Mouse (Mus musculus): ENCODE results near the gene Glg1. TPM values are rescaled to one million over a fixed set of nuclear protein-coding genes. Genes with fewer than 3 reads are reported as not detected.
"Not testable (repeated sequence)": the region's sequence is repeated elsewhere in the genome, so short reads cannot be mapped to it uniquely, and the experiment has no call there.

Glg1 gene
- polyA plus RNA-seq, 1 experiment: 17.7 TPM

GRCm38 (mm10) chr8:111155721-111156436, 103.1 kb downstream of the Glg1 start:
- H3K4me3 ChIP-seq (replicated peaks; ENCODE audit: control insufficient read depth, low read depth, low read length): no peak overlapping the region
- H3K27ac ChIP-seq (ENCODE audit: control insufficient read depth, insufficient read depth, low read depth, low read length, poor library complexity): no peak overlapping the region
- TF ChIP-seq CTCF (IDR thresholded peaks at IDR 0.05; ENCODE audit: control insufficient read depth, insufficient read depth, low read length) (no peak), POLR2A (IDR thresholded peaks at IDR 0.05; ENCODE audit: borderline replicate concordance, control insufficient read depth, low read depth, low read length) (no peak)
- 91% methylated on average over 8 of the region's 8 CpGs for WGBS
- no peaks in the 10 kb centered on the region for H3K4me1 ChIP-seq (ENCODE audit: control insufficient read depth, insufficient read depth, low read length)

- not testable (repeated sequence) for H3K4me1 ChIP-seq (ENCODE audit: control insufficient read depth, insufficient read depth, low read length)
- peak; percentile 9; the same call in 1 of the 2 replicates for TF ChIP-seq POLR2A (IDR thresholded peaks at IDR 0.05; ENCODE audit: borderline replicate concordance, control insufficient read depth, low read depth, low read length)
- peak overlapping the region; percentile 32; the same call in 1 of the 2 replicates for H3K27ac ChIP-seq (ENCODE audit: control insufficient read depth, insufficient read depth, low read depth, low read length, poor library complexity)
- H3K4me3 ChIP-seq (replicated peaks; ENCODE audit: control insufficient read depth, low read depth, low read length): peak overlapping the region; percentile 70
- under 1% methylated on average over 72 of the region's 74 CpGs for WGBS
These were observed 113.5 kb downstream of the Glg1 start for GRCm38 (mm10) chr8:111145460-111146012.

- under 1% methylated on average over 62 of the region's 63 CpGs for WGBS
- H3K4me3 ChIP-seq (replicated peaks; ENCODE audit: control insufficient read depth, low read depth, low read length): peak overlapping the region; percentile 77
- H3K4me1 ChIP-seq (ENCODE audit: control insufficient read depth, insufficient read depth, low read length); H3K27ac ChIP-seq (ENCODE audit: control insufficient read depth, insufficient read depth, low read depth, low read length, poor library complexity): not testable (repeated sequence)
These were observed 114.0 kb downstream of the Glg1 start for GRCm38 (mm10) chr8:111144901-111145459.

GRCm38 (mm10) chr8:111142521-111142920, 116.5 kb downstream of the Glg1 start:
- Histone ChIP-seq H3K4me3 (replicated peaks; ENCODE audit: control insufficient read depth, low read depth, low read length) (no peak overlapping the region), H3K4me1 (ENCODE audit: control insufficient read depth, insufficient read depth, low read length) (no peaks in the 10 kb centered on the region), H3K27ac (ENCODE audit: control insufficient read depth, insufficient read depth, low read depth, low read length, poor library complexity) (no peak overlapping the region)
- TF ChIP-seq CTCF (IDR thresholded peaks at IDR 0.05; ENCODE audit: control insufficient read depth, insufficient read depth, low read length) (no peak), POLR2A (IDR thresholded peaks at IDR 0.05; ENCODE audit: borderline replicate concordance, control insufficient read depth, low read depth, low read length) (no peak)

GRCm38 (mm10) chr8:111130756-111131155, 128.3 kb downstream of the Glg1 start:
- 92% methylated on average over 2 of the region's 2 CpGs for WGBS
- no peak for TF ChIP-seq POLR2A (IDR thresholded peaks at IDR 0.05; ENCODE audit: borderline replicate concordance, control insufficient read depth, low read depth, low read length)
- H3K27ac ChIP-seq (ENCODE audit: control insufficient read depth, insufficient read depth, low read depth, low read length, poor library complexity): no peak overlapping the region

GRCm38 (mm10) chr8:111119481-111119880, 139.5 kb downstream of the Glg1 start:
- TF ChIP-seq CTCF (IDR thresholded peaks at IDR 0.05; ENCODE audit: control insufficient read depth, insufficient read depth, low read length) (no peak), POLR2A (IDR thresholded peaks at IDR 0.05; ENCODE audit: borderline replicate concordance, control insufficient read depth, low read depth, low read length) (no peak)
- H3K4me3 ChIP-seq (replicated peaks; ENCODE audit: control insufficient read depth, low read depth, low read length): no peak overlapping the region
- no peaks in the 10 kb centered on the region for H3K4me1 ChIP-seq (ENCODE audit: control insufficient read depth, insufficient read depth, low read length)
- H3K27ac ChIP-seq (ENCODE audit: control insufficient read depth, insufficient read depth, low read depth, low read length, poor library complexity): no peak overlapping the region
- WGBS: 87% methylated on average over 3 of the region's 3 CpGs

More at GRCm38 (mm10) chr8:111130756-111131155, 128.3 kb downstream of the Glg1 start:
- H3K4me3 ChIP-seq (replicated peaks; ENCODE audit: control insufficient read depth, low read depth, low read length): no peak overlapping the region
- no peaks in the 10 kb centered on the region for H3K4me1 ChIP-seq (ENCODE audit: control insufficient read depth, insufficient read depth, low read length)

- 91% methylated on average over 5 of the region's 5 CpGs for WGBS
- Histone ChIP-seq H3K4me3 (replicated peaks; ENCODE audit: control insufficient read depth, low read depth, low read length) (no peak overlapping the region), H3K4me1 (ENCODE audit: control insufficient read depth, insufficient read depth, low read length) (no peaks in the 10 kb centered on the region), H3K27ac (ENCODE audit: control insufficient read depth, insufficient read depth, low read depth, low read length, poor library complexity) (no peak overlapping the region)
- TF ChIP-seq CTCF (IDR thresholded peaks at IDR 0.05; ENCODE audit: control insufficient read depth, insufficient read depth, low read length) (no peak), POLR2A (IDR thresholded peaks at IDR 0.05; ENCODE audit: borderline replicate concordance, control insufficient read depth, low read depth, low read length) (no peak)
These were observed 144.1 kb downstream of the Glg1 start for GRCm38 (mm10) chr8:111114891-111115290.

Other genes with a start within 250 kb of the Glg1 start
- gene Ddx19b, start 227.5 kb downstream of the Glg1 start, polyA plus RNA-seq (2011; ENCODE audit: insufficient read depth, insufficient read length, low replicate concordance, missing spikeins): 1.8 and 3.4 TPM in 2 replicates
- gene Aars, start 226.1 kb downstream of the Glg1 start, polyA plus RNA-seq (2011; ENCODE audit: insufficient read depth, insufficient read length, low replicate concordance, missing spikeins): 31.6 and 48.3 TPM in 2 replicates
- gene Exosc6, start 202.9 kb downstream of the Glg1 start, polyA plus RNA-seq (2011; ENCODE audit: insufficient read depth, insufficient read length, low replicate concordance, missing spikeins): not detected in 2 replicates
- gene Clec18a, start 166.8 kb downstream of the Glg1 start, polyA plus RNA-seq (2011; ENCODE audit: insufficient read depth, insufficient read length, low replicate concordance, missing spikeins): not detected in 2 replicates
- 1.8 and 2.3 TPM in 2 replicates for gene Pdpr, start 164.6 kb downstream of the Glg1 start, polyA plus RNA-seq (2011; ENCODE audit: insufficient read depth, insufficient read length, low replicate concordance, missing spikeins)
- 34.4 and 38.9 TPM in 2 replicates for gene Rfwd3, start 41.0 kb upstream of the Glg1 start, polyA plus RNA-seq (2011; ENCODE audit: insufficient read depth, insufficient read length, low replicate concordance, missing spikeins)
- 7.2 and 24.3 TPM in 2 replicates for gene Mlkl, start 79.0 kb upstream of the Glg1 start, polyA plus RNA-seq (2011; ENCODE audit: insufficient read depth, insufficient read length, low replicate concordance, missing spikeins)
- not detected in 2 replicates for gene Fa2h, start 134.6 kb upstream of the Glg1 start, polyA plus RNA-seq (2011; ENCODE audit: insufficient read depth, insufficient read length, low replicate concordance, missing spikeins)